Mouse (Mus musculus) kidney, embryonic 15.5 days (tissue): ENCODE results near the gene Entpd6. TPM values are rescaled to one million over a fixed set of nuclear protein-coding genes. Genes with fewer than 3 reads are reported as not detected.

ENCODE experiments used
- ATAC-seq: fragments of 200-750 bp; cut with Nextera tagmentation; replicated peaks from 2 replicates; pipeline ENCODE4 v1.8.0; 2017; ENCODE audit warnings: moderate TSS enrichment; ENCODE audit not compliant: low FRiP score
- H3K27ac ChIP-seq: fragments of 300-500 bp; sonication (generic); 2 replicates; pipeline ENCODE4 v1.5.1; 2015; ENCODE audit warnings: mild to moderate bottlenecking, inconsistent platforms
- H3K27me3 ChIP-seq: fragments of 300-500 bp; sonication (generic); 2 replicates; pipeline ENCODE4 v1.6.1; 2015; ENCODE audit warnings: inconsistent platforms
- H3K36me3 ChIP-seq: fragments of 300-500 bp; sonication (generic); 2 replicates; pipeline ENCODE4 v1.6.1; 2015; ENCODE audit warnings: inconsistent platforms
- H3K4me1 ChIP-seq: fragments of 300-500 bp; sonication (generic); 2 replicates; pipeline ENCODE4 v1.6.1; 2015; ENCODE audit warnings: inconsistent platforms
- H3K4me2 ChIP-seq: fragments of 300-500 bp; sonication (generic); 2 replicates; pipeline ENCODE4 v1.6.1; 2015; ENCODE audit warnings: moderate library complexity, mild to moderate bottlenecking, inconsistent platforms
- H3K4me3 ChIP-seq: fragments of 300-500 bp; sonication (generic); replicated peaks from 2 replicates; pipeline ENCODE4 v1.5.1; 2015; ENCODE audit warnings: mild to moderate bottlenecking, inconsistent platforms
- H3K9ac ChIP-seq: fragments of 300-500 bp; sonication (generic); 2 replicates; pipeline ENCODE4 v1.6.1; 2015; ENCODE audit warnings: mild to moderate bottlenecking, inconsistent platforms
- H3K9me3 ChIP-seq: fragments of 300-500 bp; sonication (generic); replicated peaks from 2 replicates; pipeline ENCODE4 v1.6.1; 2016; ENCODE audit warnings: inconsistent platforms
- WGBS: fragments of 180-500 bp; shearing (Covaris S2); methylation state at CpG from one replicate; pipeline ENCODE4 v1.1.7; 2015; ENCODE audit warnings: mixed read lengths; 5-methylcytosine and 5-hydroxymethylcytosine counted together
- polyA plus RNA-seq: library from polyadenylated mRNA; unstranded; fragments of >200 nt; fragmentation: Nextera tagmentation; extraction: Ambion mirVana; gene quantifications from 2 replicates; pipeline ENCODE4 v1.2.1, GENCODE M21; 2015

Gene Entpd6
- polyA plus RNA-seq, 1 experiment from 2014 or later, result 31.7 TPM

GRCm38 (mm10) chr2:150793320-150793719 is 44.5 kb downstream of the Entpd6 start:
- H3K4me1 ChIP-seq, result peaks cover 11% of the 10 kb centered on the region
- ATAC-seq, result no peak
- H3K4me3 ChIP-seq, result no peak overlapping the region
- no peak overlapping the region for H3K9ac ChIP-seq
- no peaks in the 10 kb centered on the region for H3K27me3 ChIP-seq
- WGBS, result 58% methylated on average over 4 of the region's 4 CpGs
- H3K36me3 ChIP-seq, result peaks cover 55% of the 10 kb centered on the region
- H3K27ac ChIP-seq, result no peak overlapping the region
- no peaks in the 10 kb centered on the region for H3K9me3 ChIP-seq
- no peak overlapping the region for H3K4me2 ChIP-seq

- Histone ChIP-seq H3K27ac (no peak overlapping the region), H3K4me2 (no peak overlapping the region), H3K9me3 (no peaks in the 10 kb centered on the region), H3K9ac (no peak overlapping the region), H3K4me3 (no peak overlapping the region), H3K4me1 (no peaks in the 10 kb centered on the region), H3K36me3 (peaks cover 72% of the 10 kb centered on the region), H3K27me3 (no peaks in the 10 kb centered on the region)
- no peak for ATAC-seq
- 74% methylated on average over 7 of the region's 7 CpGs for WGBS
Observed at GRCm38 (mm10) chr2:150798084-150798483, 49.2 kb downstream of the Entpd6 start.

GRCm38 (mm10) chr2:150800616-150801015 is 51.8 kb downstream of the Entpd6 start:
- no peak for ATAC-seq
- Histone ChIP-seq H3K27me3 (no peaks in the 10 kb centered on the region), H3K4me2 (no peak overlapping the region), H3K27ac (no peak overlapping the region), H3K4me1 (no peaks in the 10 kb centered on the region), H3K4me3 (no peak overlapping the region), H3K9me3 (no peaks in the 10 kb centered on the region), H3K36me3 (peaks cover 79% of the 10 kb centered on the region), H3K9ac (no peak overlapping the region)
- WGBS, result 88% methylated on average over 5 of the region's 5 CpGs

GRCm38 (mm10) chr2:150803035-150803434 is 54.2 kb downstream of the Entpd6 start:
- H3K4me2 ChIP-seq, result no peak overlapping the region
- H3K27ac ChIP-seq, result no peak overlapping the region
- H3K4me3 ChIP-seq, result no peak overlapping the region
- no peak for ATAC-seq
- peaks cover 87% of the 10 kb centered on the region for H3K36me3 ChIP-seq
- no peaks in the 10 kb centered on the region for H3K9me3 ChIP-seq
- no peak overlapping the region for H3K9ac ChIP-seq
- 95% methylated on average over 1 of the region's 1 CpGs for WGBS
- no peaks in the 10 kb centered on the region for H3K27me3 ChIP-seq
- H3K4me1 ChIP-seq, result no peaks in the 10 kb centered on the region

- 83% methylated on average over 6 of the region's 6 CpGs for WGBS
- H3K9me3 ChIP-seq, result no peaks in the 10 kb centered on the region
- no peak overlapping the region for H3K27ac ChIP-seq
- peaks cover 97% of the 10 kb centered on the region for H3K36me3 ChIP-seq
- H3K4me1 ChIP-seq, result no peaks in the 10 kb centered on the region
- H3K9ac ChIP-seq, result no peak overlapping the region
- H3K27me3 ChIP-seq, result no peaks in the 10 kb centered on the region
- H3K4me2 ChIP-seq, result no peak overlapping the region
- H3K4me3 ChIP-seq, result no peak overlapping the region
- no peak for ATAC-seq
Observed at GRCm38 (mm10) chr2:150808381-150808780, 59.5 kb downstream of the Entpd6 start.

- Histone ChIP-seq H3K27me3 (no peaks in the 10 kb centered on the region), H3K4me3 (no peak overlapping the region), H3K9me3 (no peaks in the 10 kb centered on the region), H3K9ac (no peak overlapping the region), H3K4me1 (no peaks in the 10 kb centered on the region), H3K4me2 (no peak overlapping the region), H3K27ac (no peak overlapping the region), H3K36me3 (peaks cover 97% of the 10 kb centered on the region)
- no peak for ATAC-seq
- WGBS, result 94% methylated on average over 6 of the region's 6 CpGs
Observed at GRCm38 (mm10) chr2:150808812-150809211, 60.0 kb downstream of the Entpd6 start.

- Histone ChIP-seq H3K4me2 (no peak overlapping the region), H3K27me3 (no peaks in the 10 kb centered on the region), H3K4me1 (no peaks in the 10 kb centered on the region), H3K27ac (no peak overlapping the region), H3K4me3 (no peak overlapping the region), H3K36me3 (peaks cover 97% of the 10 kb centered on the region), H3K9ac (no peak overlapping the region), H3K9me3 (no peaks in the 10 kb centered on the region)
- no peak for ATAC-seq
- WGBS, result 81% methylated on average over 5 of the region's 5 CpGs
Observed at GRCm38 (mm10) chr2:150810603-150811002, 61.8 kb downstream of the Entpd6 start.

- H3K4me1 ChIP-seq, result no peaks in the 10 kb centered on the region
- H3K9ac ChIP-seq, result no peak overlapping the region
- no peaks in the 10 kb centered on the region for H3K27me3 ChIP-seq
- ATAC-seq, result no peak
- peaks cover 99% of the 10 kb centered on the region for H3K36me3 ChIP-seq
- H3K27ac ChIP-seq, result no peak overlapping the region
- no peaks in the 10 kb centered on the region for H3K9me3 ChIP-seq
- H3K4me2 ChIP-seq, result no peak overlapping the region
- WGBS, result 91% methylated on average over 6 of the region's 6 CpGs
- no peak overlapping the region for H3K4me3 ChIP-seq
Observed at GRCm38 (mm10) chr2:150812816-150813215, 64.0 kb downstream of the Entpd6 start.

GRCm38 (mm10) chr2:150816676-150817402 is 68.0 kb downstream of the Entpd6 start:
- Histone ChIP-seq H3K4me2 (no peak overlapping the region), H3K4me1 (no peaks in the 10 kb centered on the region), H3K27me3 (no peaks in the 10 kb centered on the region), H3K9me3 (no peaks in the 10 kb centered on the region), H3K36me3 (peaks cover 95% of the 10 kb centered on the region), H3K27ac (no peak overlapping the region), H3K9ac (no peak overlapping the region), H3K4me3 (no peak overlapping the region)
- no peak for ATAC-seq
- 94% methylated on average over 18 of the region's 18 CpGs for WGBS

- ATAC-seq, result no peak
- H3K27me3 ChIP-seq, result no peaks in the 10 kb centered on the region
- no peak overlapping the region for H3K9ac ChIP-seq
- H3K4me1 ChIP-seq, result no peaks in the 10 kb centered on the region
- no peaks in the 10 kb centered on the region for H3K9me3 ChIP-seq
- H3K4me3 ChIP-seq, result no peak overlapping the region
- H3K4me2 ChIP-seq, result no peak overlapping the region
- WGBS, result 79% methylated on average over 8 of the region's 8 CpGs
- H3K36me3 ChIP-seq, result peaks cover 92% of the 10 kb centered on the region
- no peak overlapping the region for H3K27ac ChIP-seq
Observed at GRCm38 (mm10) chr2:150818742-150819141, 69.9 kb downstream of the Entpd6 start.

- WGBS, result 91% methylated on average over 8 of the region's 8 CpGs
- Histone ChIP-seq H3K27me3 (no peaks in the 10 kb centered on the region), H3K4me1 (no peaks in the 10 kb centered on the region), H3K4me3 (no peak overlapping the region), H3K27ac (no peak overlapping the region), H3K9me3 (no peaks in the 10 kb centered on the region), H3K4me2 (no peak overlapping the region), H3K36me3 (peaks cover 91% of the 10 kb centered on the region), H3K9ac (no peak overlapping the region)
- ATAC-seq, result no peak
Observed at GRCm38 (mm10) chr2:150820720-150821119, 71.9 kb downstream of the Entpd6 start.
